Mouse (Mus musculus) CH12.LX (cell line): ENCODE measurements around the gene Afp.
A peak's percentile ranks its signal among the peaks of the same experiment; 100 is the strongest.

Experiments
- BHLHE40 ChIP-seq: IDR thresholded peaks from 2 replicates; pipeline ENCODE4 v1.6.1; 2011; ENCODE audit warnings: mild to moderate bottlenecking, low read depth, low read length, improper control_type of control experiment
- CHD2 ChIP-seq: IDR thresholded peaks from 2 replicates; pipeline ENCODE4 v1.6.1; 2011; ENCODE audit warnings: low read length, improper control_type of control experiment
- CTCF ChIP-seq, 2 experiments: IDR thresholded peaks in 1 of 2; conservative IDR thresholded peaks in 1 of 2; 2 replicates each; pipeline ENCODE4 v1.5.1; 2011 to 2012; ENCODE audit warnings: low read depth in 2 of 2, low read length in 2 of 2, improper control_type of control experiment in 1 of 2, inconsistent platforms in 1 of 2, mild to moderate bottlenecking in 1 of 2, moderate library complexity in 1 of 2
- EP300 ChIP-seq: IDR thresholded peaks from 2 replicates; pipeline ENCODE4 v1.6.1; 2011; ENCODE audit warnings: low read length, improper control_type of control experiment
- HCFC1 ChIP-seq: IDR thresholded peaks from 2 replicates; pipeline ENCODE4 v1.6.1; 2012; ENCODE audit warnings: low read depth, mild to moderate bottlenecking, inconsistent platforms, low read length, improper control_type of control experiment
- MEF2A ChIP-seq: IDR thresholded peaks from 2 replicates; pipeline ENCODE4 v1.6.1; 2014; ENCODE audit warnings: low read depth, mild to moderate bottlenecking, inconsistent platforms, low read length, improper control_type of control experiment, borderline replicate concordance
- MXI1 ChIP-seq: IDR thresholded peaks from 2 replicates; pipeline ENCODE4 v1.6.1; 2011; ENCODE audit warnings: mild to moderate bottlenecking, low read depth, low read length, improper control_type of control experiment
- RAD21 ChIP-seq: IDR thresholded peaks from 2 replicates; pipeline ENCODE4 v1.6.1; 2011; ENCODE audit warnings: low read depth, mild to moderate bottlenecking, low read length, improper control_type of control experiment, moderate library complexity
- ZC3H11A ChIP-seq: IDR thresholded peaks from 2 replicates; pipeline ENCODE4 v1.6.1; 2012; ENCODE audit warnings: low read depth, mild to moderate bottlenecking, inconsistent platforms, low read length, improper control_type of control experiment
- ZKSCAN1 ChIP-seq: IDR thresholded peaks from 2 replicates; pipeline ENCODE4 v1.6.1; 2012; ENCODE audit warnings: low read depth, inconsistent platforms, low read length, improper control_type of control experiment, borderline replicate concordance
- ZMIZ1 ChIP-seq: IDR thresholded peaks from 2 replicates; pipeline ENCODE4 v1.6.1; 2012; ENCODE audit warnings: low read depth, mild to moderate bottlenecking, inconsistent platforms, low read length, improper control_type of control experiment
- ZNF384 ChIP-seq: IDR thresholded peaks from 2 replicates; pipeline ENCODE4 v1.6.1; 2012; ENCODE audit warnings: low read depth, low read length, improper control_type of control experiment, inconsistent platforms

DNA sequence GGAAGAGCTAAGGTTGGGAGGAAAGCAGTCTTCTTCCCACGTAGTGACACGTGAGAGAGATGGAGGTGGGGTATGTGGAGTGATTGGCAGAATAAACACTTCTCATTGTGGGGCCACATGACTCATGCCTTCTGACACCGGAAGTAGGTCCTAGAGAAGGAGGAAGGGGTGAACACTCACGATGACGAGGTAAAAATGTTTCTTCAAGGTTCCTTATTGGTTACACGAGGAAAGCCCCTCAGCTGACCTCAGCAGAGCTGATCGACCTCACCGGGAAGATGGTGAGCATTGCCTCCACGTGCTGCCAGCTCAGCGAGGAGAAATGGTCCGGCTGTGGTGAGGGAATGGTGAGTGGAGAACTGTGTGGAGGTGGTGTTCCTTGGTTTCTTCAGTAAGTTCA lies 14.2 kb downstream of the Afp start:
- no peak for TF ChIP-seq ZMIZ1
- no peak for TF ChIP-seq HCFC1
- TF ChIP-seq ZKSCAN1, result no peak
- 0 out of 2 replicates have a peak, but pooled peaks have one; percentile 49 for TF ChIP-seq BHLHE40
- TF ChIP-seq ZNF384, result no peak
- TF ChIP-seq RAD21, result no peak
- TF ChIP-seq ZC3H11A, result no peak
- TF ChIP-seq MXI1, result peak; percentile 40; the same call in 1 of the 2 replicates
- no peak for TF ChIP-seq EP300
- no peak for TF ChIP-seq CTCF (conservative IDR thresholded peaks at IDR 0.05 in 1 of 2, IDR thresholded peaks at IDR 0.05 in 1 of 2; ENCODE audit: low read depth in 2 of 2, low read length in 2 of 2)
- TF ChIP-seq CHD2, result no peak
- no peak for TF ChIP-seq MEF2A
